Mouse (Mus musculus) C2C12 (cell line): ENCODE data around the gene Ptpru. TPM values are rescaled to one million over a fixed set of nuclear protein-coding genes. Genes with fewer than 3 reads are reported as not detected.

Source experiments
- H3K27me3 ChIP-seq: one replicate; pipeline ENCODE4 v1.6.1; 2011; ENCODE audit not compliant: control insufficient read depth, insufficient read depth, insufficient read length
- H3K36me3 ChIP-seq: one replicate; pipeline ENCODE4 v1.6.1; 2011; ENCODE audit not compliant: control insufficient read depth, insufficient read depth
- H3K4me3 ChIP-seq: one replicate; pipeline ENCODE4 v1.5.1; 2011; ENCODE audit warnings: mild to moderate bottlenecking, control low read depth; ENCODE audit not compliant: poor library complexity, insufficient read depth, severe bottlenecking
- H3K79me2 ChIP-seq: one replicate; pipeline ENCODE4 v1.6.1; 2011; ENCODE audit not compliant: control insufficient read depth, insufficient read depth
- H3K79me3 ChIP-seq: one replicate; pipeline ENCODE4 v1.6.1; 2011; ENCODE audit warnings: low read depth, control low read depth
- H3ac ChIP-seq: one replicate; pipeline ENCODE3; 2011; ENCODE audit warnings: low read depth; ENCODE audit not compliant: control insufficient read depth, insufficient read length
- CEBPB ChIP-seq: IDR thresholded peaks from one replicate; pipeline ENCODE4 v1.6.1; 2011; ENCODE audit warnings: low read depth, mild to moderate bottlenecking, control low read depth, moderate library complexity
- CTCF ChIP-seq: IDR thresholded peaks from one replicate; pipeline ENCODE4 v1.5.1; 2011; ENCODE audit not compliant: control insufficient read depth, insufficient read depth, insufficient read length
- FOSL1 ChIP-seq: IDR thresholded peaks from one replicate; pipeline ENCODE4 v1.8.0; 2011; ENCODE audit warnings: mild to moderate bottlenecking, low read length; ENCODE audit not compliant: poor library complexity, insufficient read depth, severe bottlenecking
- MAX ChIP-seq: IDR thresholded peaks from one replicate; pipeline ENCODE4 v1.6.1; 2011; ENCODE audit warnings: mild to moderate bottlenecking, control low read depth
- MYOD1 ChIP-seq: IDR thresholded peaks from one replicate; pipeline ENCODE4 v1.6.1; 2011; ENCODE audit warnings: low read depth; ENCODE audit not compliant: control insufficient read depth, insufficient read length
- MYOG ChIP-seq: IDR thresholded peaks from one replicate; pipeline ENCODE4 v1.6.1; 2011; ENCODE audit not compliant: control insufficient read depth, insufficient read length; ENCODE audit errors: extremely low read depth
- USF1 ChIP-seq: IDR thresholded peaks from one replicate; pipeline ENCODE4 v1.6.1; 2011; ENCODE audit warnings: low read depth, mild to moderate bottlenecking, control low read depth, moderate library complexity
- polyA plus RNA-seq: library from polyadenylated mRNA; unstranded; fragments of >200 nt; fragmentation: generic; extraction: Trizol; gene quantifications from one replicate; pipeline ENCODE4 v1.2.1, GENCODE M21; 2012; ENCODE audit warnings: missing spikeins

The Ptpru gene
- polyA plus RNA-seq, 1 experiment, result 0.07 TPM

DNA sequence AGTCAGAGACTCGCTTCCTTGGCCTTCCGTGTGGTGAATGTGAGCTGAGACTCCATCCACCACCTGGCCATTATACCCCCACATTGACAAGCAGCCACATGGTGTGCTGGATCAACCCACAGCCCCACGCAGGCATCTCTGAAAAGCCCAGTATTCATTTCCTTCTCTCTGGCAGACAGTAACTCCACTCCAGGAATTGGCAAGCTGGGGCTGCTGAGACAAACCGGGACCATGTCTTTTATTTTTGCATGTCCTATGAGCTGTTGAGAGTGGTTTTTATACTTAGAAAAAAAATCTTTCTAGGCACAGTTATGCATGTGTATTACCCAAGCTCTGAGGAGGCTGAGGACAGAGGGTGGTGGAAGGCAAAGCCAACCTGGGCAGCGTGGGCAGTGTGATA is 118.9 kb downstream of the Ptpru start:
- H3K36me3 ChIP-seq, result no peaks in the 10 kb centered on the region
- no peak overlapping the region for H3K4me3 ChIP-seq
- TF ChIP-seq CTCF (no peak), USF1 (no peak), FOSL1 (no peak), MYOD1 (no peak), CEBPB (no peak), MYOG (no peak), MAX (no peak)
- H3K79me3 ChIP-seq, result no peaks in the 10 kb centered on the region
- peaks cover 5% of the 10 kb centered on the region for H3K27me3 ChIP-seq
- H3ac ChIP-seq, result no peak overlapping the region
- no peaks in the 10 kb centered on the region for H3K79me2 ChIP-seq

Other genes starting within 250 kb of the Ptpru start
- gene Mecr, start 5.2 kb upstream of the Ptpru start, polyA plus RNA-seq, result 49.4 TPM
- gene Srsf4, start 35.3 kb upstream of the Ptpru start, polyA plus RNA-seq, result 55.4 TPM
- gene Tmem200b, start 83.5 kb upstream of the Ptpru start, polyA plus RNA-seq, result 2.3 TPM
- not detected for gene Gm10300, start 236.4 kb upstream of the Ptpru start, polyA plus RNA-seq
- 7.1 TPM for gene Epb41, start 237.0 kb upstream of the Ptpru start, polyA plus RNA-seq